Mouse (Mus musculus) right cerebral cortex, postnatal 14 days (tissue): Measurements from ENCODE around the gene Wdr41.

Source experiments
- DNase-seq: peaks from one replicate; pipeline ENCODE4 v3.0.0; 2022

Wdr41 gene

DNA sequence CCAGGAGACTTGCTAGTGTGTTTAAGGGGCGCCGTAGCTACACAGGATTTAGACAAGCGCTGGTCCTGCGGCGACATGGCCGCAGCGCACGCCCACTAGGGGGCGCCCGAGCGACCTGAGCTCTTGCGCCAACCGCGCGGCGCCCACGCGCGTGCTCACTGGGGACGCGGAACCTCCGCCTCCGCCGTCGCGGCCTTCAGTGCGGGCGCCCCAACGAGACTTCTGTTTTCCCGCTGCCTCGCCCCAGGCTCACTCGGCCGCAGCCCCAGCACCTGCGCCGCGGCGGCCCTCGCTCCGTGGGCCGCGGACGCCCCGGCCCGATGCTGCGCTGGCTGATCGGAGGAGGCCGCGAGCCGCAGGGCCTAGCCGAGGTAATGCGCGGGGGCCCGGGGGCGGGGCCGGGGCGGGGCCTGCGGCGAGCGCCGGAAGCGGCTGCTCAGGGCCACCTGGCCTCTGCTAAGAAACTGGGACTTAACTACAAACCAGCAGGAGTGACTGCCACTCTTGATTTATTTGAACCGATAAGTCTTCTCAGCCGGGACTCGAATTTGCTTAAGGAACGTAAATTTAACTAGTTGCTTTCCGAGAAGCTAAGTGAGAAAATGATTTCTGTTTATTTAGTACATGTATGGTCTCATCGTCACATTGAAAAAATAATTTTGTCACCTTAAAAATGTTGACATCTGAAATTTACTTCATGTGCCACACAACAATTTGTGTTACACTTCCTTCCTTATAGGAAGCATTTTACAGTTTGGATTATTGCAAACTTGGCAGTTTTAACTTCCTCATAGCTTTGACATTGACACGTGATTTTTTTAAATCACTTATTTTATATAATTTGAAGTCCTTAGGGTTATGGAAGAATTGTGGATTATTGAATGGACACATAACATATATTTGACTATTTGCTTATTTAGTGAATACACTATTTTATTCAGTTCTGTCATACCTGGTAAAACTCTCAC, at the start of gene Wdr41:
Gene Wdr41, plus strand, starts transcription at position 126 of the 968 bp plus-strand sequence.
- peak; percentile 92 for DNase-seq

DNA sequence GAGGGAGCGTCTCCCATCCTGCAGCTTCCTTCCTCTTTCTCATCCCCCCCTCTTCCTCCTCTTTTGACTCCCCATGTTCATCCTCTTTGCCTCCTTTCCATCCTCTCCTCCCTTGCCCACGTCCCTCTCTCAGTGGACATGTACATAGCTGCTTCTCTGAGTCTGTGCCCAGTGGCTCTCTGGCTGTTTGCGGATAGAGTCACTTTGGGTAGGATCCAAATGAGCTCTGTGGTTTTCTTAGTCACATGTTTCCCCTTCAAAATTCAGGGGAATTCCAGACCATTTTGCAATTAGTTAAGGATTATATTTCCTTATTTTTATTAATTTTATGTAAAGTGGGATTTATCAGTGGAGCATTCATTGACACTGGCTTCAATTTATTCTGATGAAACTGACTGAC, 48.1 kb upstream of the Wdr41 start:
- no peak for DNase-seq

DNA sequence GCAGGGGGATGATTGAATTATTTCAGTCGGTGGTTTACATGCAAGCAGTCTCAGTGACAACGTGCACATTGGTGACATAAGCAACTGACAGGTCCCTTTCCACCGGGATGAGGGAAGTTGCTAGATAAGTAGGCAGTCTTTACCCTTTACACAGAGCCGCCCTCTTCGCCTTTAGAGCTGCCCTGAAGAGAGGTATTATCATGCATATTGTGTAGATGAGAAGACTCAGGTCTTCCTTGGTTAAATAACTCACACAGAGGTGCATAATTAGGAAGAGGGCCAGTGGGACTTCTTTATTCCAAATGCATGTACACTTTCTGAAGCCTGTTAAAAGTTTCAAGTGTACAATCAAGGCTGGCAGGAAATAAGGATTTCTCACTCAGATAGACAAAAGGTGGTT, 37.7 kb upstream of the Wdr41 start:
- DNase-seq, result no peak

DNA sequence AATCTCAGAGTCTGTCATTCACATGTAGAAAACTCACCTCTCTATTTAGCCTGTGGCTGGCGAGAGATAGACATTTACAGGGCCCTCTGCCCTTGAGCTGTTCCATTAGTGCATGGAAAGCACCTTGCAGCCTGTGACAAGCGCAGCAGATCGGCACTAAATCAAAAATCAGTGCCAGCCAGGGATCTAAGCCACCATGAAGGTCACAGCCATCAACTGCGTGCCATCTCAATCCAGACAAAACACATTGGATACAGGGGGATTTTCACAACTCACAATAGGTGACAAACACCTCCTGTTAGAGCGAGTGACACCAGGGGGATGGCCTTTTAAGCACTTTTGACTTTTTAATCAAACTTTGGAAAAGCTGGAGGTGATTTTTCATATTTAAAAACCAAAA, 36.0 kb upstream of the Wdr41 start:
- no peak for DNase-seq

GRCm38 (mm10) chr13:94941230-94941629, 34.9 kb upstream of the Wdr41 start:
- DNase-seq, result peak; percentile 72

- no peak for DNase-seq
These were observed 20.2 kb upstream of the Wdr41 start for GRCm38 (mm10) chr13:94955941-94956340.

- no peak for DNase-seq
These were observed 18.2 kb upstream of the Wdr41 start for GRCm38 (mm10) chr13:94957965-94958364.

- DNase-seq, result no peak
These were observed 6.1 kb upstream of the Wdr41 start for GRCm38 (mm10) chr13:94969992-94970553.

DNA sequence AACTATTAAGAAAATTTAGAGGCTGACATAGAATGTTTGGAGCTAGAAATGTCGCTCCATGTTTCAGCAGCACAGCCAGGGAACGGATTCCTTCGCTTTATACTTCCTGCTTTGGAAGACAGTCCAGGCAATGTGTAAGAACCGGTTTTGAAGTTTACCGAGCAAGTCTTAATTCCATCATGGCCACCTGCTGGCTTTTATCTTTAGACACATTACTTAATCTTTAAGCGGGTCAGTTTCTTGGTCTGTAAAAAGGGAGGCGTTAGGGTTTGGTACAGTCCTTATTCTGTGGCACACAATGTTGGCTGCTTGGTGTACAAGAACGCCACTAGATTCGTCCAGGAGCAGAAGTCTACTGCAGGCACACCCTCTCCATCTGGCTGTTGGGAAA, 321 bp upstream of the Wdr41 start:
- DNase-seq, result no peak

GRCm38 (mm10) chr13:94979081-94979480, 2.9 kb downstream of the Wdr41 start:
- no peak for DNase-seq

- no peak for DNase-seq
These were observed 14.4 kb downstream of the Wdr41 start for GRCm38 (mm10) chr13:94990516-94990915.

DNA sequence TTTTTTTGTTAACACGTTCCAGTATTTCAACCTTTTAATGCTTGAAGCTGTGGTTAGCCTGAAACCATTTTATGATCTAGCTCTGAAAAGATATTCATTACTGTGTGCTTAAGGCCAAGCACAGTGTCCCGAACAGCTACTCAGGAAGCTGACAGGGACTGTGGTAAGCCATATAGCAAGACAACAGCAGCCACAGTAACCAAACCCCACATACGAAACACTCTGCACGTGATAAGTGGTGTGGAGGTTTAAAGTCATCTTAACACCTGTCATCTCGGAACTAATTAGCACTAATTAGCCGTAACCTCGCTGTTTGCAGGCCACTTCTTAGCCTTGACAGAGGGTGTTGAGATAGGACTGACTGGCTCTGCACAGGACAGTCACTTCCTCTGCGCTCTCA, 31.1 kb downstream of the Wdr41 start:
- DNase-seq, result no peak

- DNase-seq, result no peak
These were observed 33.1 kb downstream of the Wdr41 start for GRCm38 (mm10) chr13:95009261-95009660.

GRCm38 (mm10) chr13:95011546-95012257, 35.6 kb downstream of the Wdr41 start:
- no peak for DNase-seq

GRCm38 (mm10) chr13:95017278-95017677, 41.1 kb downstream of the Wdr41 start:
- no peak for DNase-seq

- DNase-seq, result peak; percentile 76
These were observed 41.8 kb downstream of the Wdr41 start for GRCm38 (mm10) chr13:95017916-95018315.

GRCm38 (mm10) chr13:95019345-95019744, 43.2 kb downstream of the Wdr41 start:
- no peak for DNase-seq

GRCm38 (mm10) chr13:95020216-95020615, 44.1 kb downstream of the Wdr41 start:
- DNase-seq, result no peak

- no peak for DNase-seq
These were observed 54.7 kb downstream of the Wdr41 start for GRCm38 (mm10) chr13:95030828-95031227.

- DNase-seq, result no peak
These were observed 56.1 kb downstream of the Wdr41 start for GRCm38 (mm10) chr13:95032127-95032831.

DNA sequence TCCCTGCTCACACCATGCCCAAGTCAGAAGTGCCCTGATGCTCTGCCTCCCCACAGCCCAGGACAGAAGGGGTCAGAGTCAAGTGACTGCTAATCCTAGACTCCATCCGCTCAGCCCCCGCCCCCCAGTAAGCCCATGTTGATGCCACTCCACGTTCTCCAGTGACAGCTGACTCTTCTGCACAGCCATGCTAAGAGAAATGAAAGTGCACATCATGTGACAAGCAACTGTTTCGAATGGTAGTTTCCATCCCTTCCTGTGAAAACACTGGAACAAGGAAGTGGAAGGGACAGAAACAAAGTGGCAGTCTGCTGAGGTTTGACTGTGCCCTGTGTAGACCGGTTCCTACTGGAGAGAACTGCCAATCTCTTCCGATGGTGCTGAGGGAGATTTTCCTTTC, 56.8 kb downstream of the Wdr41 start:
- DNase-seq, result no peak

GRCm38 (mm10) chr13:95034094-95034493, 58.0 kb downstream of the Wdr41 start:
- DNase-seq, result no peak

- DNase-seq, result no peak
These were observed 58.6 kb downstream of the Wdr41 start for GRCm38 (mm10) chr13:95034715-95035114.
